Mouse (Mus musculus) spleen, adult 2 months (tissue): Measurements from ENCODE around the gene Gca. TPM values are rescaled to one million over a fixed set of nuclear protein-coding genes. Genes with fewer than 3 reads are reported as not detected.
"Not testable (repeated sequence)": the region's sequence is repeated elsewhere in the genome, so short reads cannot be mapped to it uniquely, and the experiment has no call there.

Experiments used
- DNase-seq, 2 experiments: peaks; one replicate each; pipeline versions ENCODE4 v3.0.0 to v3.0.0-alpha.2; 2012 to 2021; ENCODE audit warnings: low spot score in 2 of 2, low read depth in 1 of 2
- H3K27ac ChIP-seq: fragments of 200-500 bp; 2 replicates; pipeline ENCODE4 v1.5.1; 2012; ENCODE audit warnings: low read length, inconsistent platforms; ENCODE audit not compliant: insufficient read depth
- H3K27me3 ChIP-seq: fragments of 200-500 bp; 2 replicates; pipeline ENCODE4 v1.6.1; 2012; ENCODE audit warnings: mild to moderate bottlenecking, moderate library complexity, low read length, inconsistent platforms; ENCODE audit not compliant: control insufficient read depth, insufficient read depth
- H3K36me3 ChIP-seq: fragments of 200-500 bp; 2 replicates; pipeline ENCODE4 v1.6.1; 2012; ENCODE audit warnings: mild to moderate bottlenecking, low read length, inconsistent platforms; ENCODE audit not compliant: control insufficient read depth, insufficient read depth
- H3K4me1 ChIP-seq: fragments of 200-500 bp; 2 replicates; pipeline ENCODE4 v1.6.1; 2011; ENCODE audit warnings: inconsistent platforms; ENCODE audit not compliant: control insufficient read depth, insufficient read depth, insufficient read length
- H3K4me3 ChIP-seq: fragments of 200-500 bp; 2 replicates; pipeline ENCODE4 v1.5.1; 2011; ENCODE audit warnings: mild to moderate bottlenecking, inconsistent platforms; ENCODE audit not compliant: insufficient read depth, insufficient read length; ENCODE audit errors: extremely low read depth
- CTCF ChIP-seq: fragments of 200-500 bp; IDR thresholded peaks from 2 replicates; pipeline ENCODE4 v1.5.1; 2011; ENCODE audit warnings: mild to moderate bottlenecking, inconsistent platforms; ENCODE audit not compliant: insufficient read depth, insufficient read length, insufficient replicate concordance; ENCODE audit errors: extremely low read depth
- POLR2A ChIP-seq: fragments of 200-500 bp; IDR thresholded peaks from 2 replicates; pipeline ENCODE4 v1.6.1; 2011; ENCODE audit warnings: low read depth, low read length, inconsistent platforms
- WGBS: fragments of 180-500 bp; shearing (Covaris S2); methylation state at CpG from one replicate; pipeline ENCODE4 v1.1.7; 2018; 5-methylcytosine and 5-hydroxymethylcytosine counted together
- polyA plus RNA-seq: library from polyadenylated mRNA; depleted of rRNA; stranded (reverse); fragments of >200 nt; gene quantifications from 2 replicates; pipeline ENCODE4 v1.2.3, GENCODE M21; 2012

Gca gene
- polyA plus RNA-seq, 1 experiment = 3.3 TPM

DNA sequence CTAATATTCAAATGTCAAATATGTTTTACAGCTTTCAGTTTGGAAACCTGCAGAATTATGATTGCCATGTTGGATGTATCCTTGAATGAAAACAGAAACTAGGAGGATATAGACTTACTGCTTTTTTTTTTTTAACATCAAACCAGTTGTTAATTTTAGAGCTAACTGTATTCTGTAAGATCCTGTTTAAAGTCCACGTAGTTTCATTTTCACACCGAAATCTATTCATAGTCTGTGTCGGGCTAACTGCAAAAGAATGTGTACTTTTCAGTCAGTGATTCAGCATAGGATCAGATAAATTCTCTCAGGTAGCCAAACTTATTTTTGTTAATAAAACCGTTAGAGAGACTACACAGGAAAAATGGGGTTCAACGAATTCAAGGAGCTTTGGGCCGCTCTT, 21.8 kb downstream of the Gca start:
- H3K36me3 ChIP-seq = no peaks in the 10 kb centered on the region
- DNase-seq = no peak
- no peak overlapping the region; the same call in 1 of the 2 replicates for H3K4me3 ChIP-seq
- 23% methylated on average over 6 of the region's 6 CpGs for WGBS
- H3K27me3 ChIP-seq = no peaks in the 10 kb centered on the region
- no peak for TF ChIP-seq CTCF
- no peak for TF ChIP-seq POLR2A
- H3K27ac ChIP-seq = no peak overlapping the region
- H3K4me1 ChIP-seq = peaks cover 4% of the 10 kb centered on the region; the same call in 1 of the 2 replicates

DNA sequence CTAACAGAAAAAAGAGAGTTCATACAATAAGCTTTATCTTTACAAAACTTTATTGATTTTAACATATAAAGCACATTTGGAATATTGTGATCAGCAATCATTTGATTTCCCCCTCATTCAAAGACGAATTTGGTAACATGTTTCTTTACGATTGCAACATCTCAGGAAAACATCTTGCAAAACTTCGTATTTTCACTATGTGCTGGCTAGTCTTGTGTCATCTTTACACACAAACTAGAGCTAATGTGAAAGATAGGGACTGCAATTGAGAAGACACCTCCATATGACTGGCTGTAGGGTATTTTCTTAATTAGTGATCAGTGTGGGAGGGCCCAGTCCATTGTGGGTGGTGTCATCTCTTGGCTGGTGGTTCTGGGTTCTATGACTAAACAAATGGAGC, 42.2 kb downstream of the Gca start:
- DNase-seq = no peak
- WGBS = 78% methylated on average over 3 of the region's 3 CpGs

DNA sequence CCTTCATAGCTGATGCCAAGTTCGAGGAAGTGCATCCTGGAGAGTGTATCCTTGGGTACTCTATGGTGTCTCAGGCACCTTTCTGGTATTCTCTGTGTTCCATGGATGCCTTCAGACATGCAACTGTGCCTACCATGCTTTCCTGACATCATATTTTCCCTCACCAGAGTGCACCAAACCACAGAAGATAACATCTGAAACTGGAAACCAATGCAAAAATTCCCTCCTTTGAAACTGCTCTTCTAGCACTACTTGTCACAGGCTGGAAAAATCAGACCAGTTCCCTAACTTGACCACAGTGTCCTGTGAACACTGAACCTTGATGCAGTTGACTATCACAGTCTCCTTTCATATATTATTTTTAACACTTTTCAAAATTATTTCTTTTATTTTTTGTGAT, 45.5 kb downstream of the Gca start:
- TF ChIP-seq POLR2A = no peak
- no peak for TF ChIP-seq CTCF
- WGBS = 90% methylated on average over 1 of the region's 1 CpGs
- no peak overlapping the region for H3K27ac ChIP-seq
- H3K4me1 ChIP-seq = no peaks in the 10 kb centered on the region
- no peak for DNase-seq
- no peak overlapping the region for H3K4me3 ChIP-seq
- no peaks in the 10 kb centered on the region for H3K36me3 ChIP-seq
- H3K27me3 ChIP-seq = no peaks in the 10 kb centered on the region

More for the DNA sequence above, 42.2 kb downstream of the Gca start:
- no peak overlapping the region for H3K27ac ChIP-seq
- no peak for TF ChIP-seq CTCF
- no peak for TF ChIP-seq POLR2A
- H3K27me3 ChIP-seq = no peaks in the 10 kb centered on the region
- H3K36me3 ChIP-seq = no peaks in the 10 kb centered on the region
- H3K4me3 ChIP-seq = no peak overlapping the region
- H3K4me1 ChIP-seq = no peaks in the 10 kb centered on the region

DNA sequence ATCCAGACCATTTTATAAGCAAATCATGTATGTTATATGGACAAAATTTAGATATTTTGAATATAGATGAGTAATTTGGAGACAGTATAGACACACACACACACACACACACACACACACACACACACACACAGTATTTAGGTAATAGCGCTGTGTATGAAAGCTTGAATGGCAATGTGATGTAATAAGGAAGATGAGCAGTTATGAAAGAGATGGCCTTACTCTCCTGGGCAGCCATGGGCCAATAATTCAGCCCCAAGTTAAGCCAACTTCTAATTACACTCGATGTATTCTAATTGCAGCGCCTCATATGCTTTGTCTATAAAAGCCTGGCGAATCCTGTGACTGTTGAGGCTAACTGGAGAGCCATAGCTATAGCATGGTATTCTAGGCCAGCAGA, 50.3 kb downstream of the Gca start:
- not testable (repeated sequence) for H3K36me3 ChIP-seq, H3K27ac ChIP-seq, H3K27me3 ChIP-seq, DNase-seq, H3K4me1 ChIP-seq, H3K4me3 ChIP-seq
- WGBS = 87% methylated on average over 4 of the region's 4 CpGs

DNA sequence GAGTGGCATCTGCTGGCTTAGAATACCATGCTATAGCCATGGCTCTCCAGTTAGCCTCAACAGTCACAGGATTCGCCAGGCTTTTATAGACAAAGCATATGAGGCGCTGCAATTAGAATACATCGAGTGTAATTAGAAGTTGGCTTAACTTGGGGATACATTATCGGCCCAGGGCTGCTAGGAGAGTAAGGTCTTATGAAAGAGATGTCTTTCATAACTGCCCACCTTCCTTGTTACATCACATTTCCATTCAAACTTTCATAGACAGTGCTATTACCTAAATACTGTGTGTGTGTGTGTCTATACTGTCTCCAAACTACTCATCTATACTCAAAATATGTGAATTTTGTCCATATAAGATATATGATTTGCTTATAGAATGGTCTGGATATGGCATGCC, 51.2 kb downstream of the Gca start:
- no peak for DNase-seq
- Histone ChIP-seq H3K36me3 (no peaks in the 10 kb centered on the region), H3K4me3 (no peak overlapping the region), H3K4me1 (no peaks in the 10 kb centered on the region), H3K27me3 (no peaks in the 10 kb centered on the region), H3K27ac (no peak overlapping the region)
- TF ChIP-seq POLR2A = no peak
- no peak for TF ChIP-seq CTCF
- 93% methylated on average over 4 of the region's 4 CpGs for whole genome bisulfite sequencing

DNA sequence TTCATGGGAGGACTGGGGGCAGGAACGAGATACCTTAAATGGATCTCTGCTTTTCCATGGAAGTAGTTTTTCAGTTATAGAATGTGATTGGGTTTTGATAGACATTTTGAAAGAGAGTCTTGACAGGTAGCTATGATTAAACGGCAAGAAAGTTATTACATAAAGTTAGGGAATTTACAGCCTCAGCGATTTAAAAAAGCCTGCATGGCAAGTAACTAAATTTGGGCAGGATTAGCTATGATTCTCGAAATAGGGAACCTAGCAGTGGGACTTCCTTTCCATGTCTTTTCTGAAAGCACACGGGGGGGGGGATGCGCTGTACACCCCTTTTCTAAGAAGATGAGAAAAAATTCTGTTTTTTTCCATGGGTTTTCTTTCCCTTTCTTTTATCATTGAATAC, 53.2 kb downstream of the Gca start:
- TF ChIP-seq POLR2A = no peak
- 70% methylated on average over 6 of the region's 6 CpGs for WGBS
- H3K4me1 ChIP-seq = no peaks in the 10 kb centered on the region

DNA sequence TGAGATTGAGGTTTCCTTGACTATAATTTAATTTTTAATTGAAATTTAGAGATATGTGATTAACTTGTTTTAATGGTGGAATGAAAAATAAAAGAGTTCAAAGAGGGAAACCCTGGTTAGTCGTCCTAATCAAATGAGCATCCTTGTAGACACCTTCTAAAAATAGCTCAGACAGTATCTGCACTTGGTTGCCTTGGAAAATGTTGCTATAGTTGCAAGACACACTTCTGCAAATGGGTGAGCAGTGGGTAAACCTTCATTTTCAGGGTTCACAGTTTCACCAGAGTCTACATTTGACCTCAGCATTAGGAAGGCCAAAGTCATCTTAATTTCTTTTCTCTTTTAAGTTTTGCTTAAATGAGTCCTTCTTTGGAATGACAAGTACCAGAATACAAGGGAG, 54.3 kb downstream of the Gca start:
- Histone ChIP-seq H3K4me3 (no peak overlapping the region), H3K36me3 (no peaks in the 10 kb centered on the region), H3K27me3 (no peaks in the 10 kb centered on the region), H3K4me1 (no peaks in the 10 kb centered on the region), H3K27ac (no peak overlapping the region)
- TF ChIP-seq CTCF = no peak
- TF ChIP-seq POLR2A = no peak
- WGBS = 15% methylated on average over 1 of the region's 1 CpGs
- no peak for DNase-seq

More for the DNA sequence above, 53.2 kb downstream of the Gca start:
- Histone ChIP-seq H3K36me3 (no peaks in the 10 kb centered on the region), H3K27me3 (no peaks in the 10 kb centered on the region), H3K4me3 (no peak overlapping the region), H3K27ac (no peak overlapping the region)
- no peak for DNase-seq
